Mouse (Mus musculus): ENCODE results near the gene Armc2.
"Not testable (repeated sequence)": the region's sequence is repeated elsewhere in the genome, so short reads cannot be mapped to it uniquely, and the experiment has no call there.

The Armc2 gene

GRCm38 (mm10) chr10:41967915-41968635 lies 50.2 kb downstream of the Armc2 start:
- DNase-seq (ENCODE audit: extremely low spot score): no peak

GRCm38 (mm10) chr10:41962725-41963124 lies 55.5 kb downstream of the Armc2 start:
- DNase-seq (ENCODE audit: extremely low spot score): no peak

- DNase-seq (ENCODE audit: extremely low spot score): no peak
These were observed 58.4 kb downstream of the Armc2 start for GRCm38 (mm10) chr10:41959808-41960207.

- no peak for DNase-seq (ENCODE audit: extremely low spot score)
These were observed 59.5 kb downstream of the Armc2 start for GRCm38 (mm10) chr10:41958677-41959274.

GRCm38 (mm10) chr10:41957421-41958225 lies 60.6 kb downstream of the Armc2 start:
- DNase-seq (ENCODE audit: extremely low spot score): no peak

GRCm38 (mm10) chr10:41953528-41953864 lies 64.7 kb downstream of the Armc2 start:
- DNase-seq (ENCODE audit: extremely low spot score): no peak

- DNase-seq (ENCODE audit: extremely low spot score): no peak
These were observed 65.3 kb downstream of the Armc2 start for GRCm38 (mm10) chr10:41952850-41953527.

- DNase-seq (ENCODE audit: extremely low spot score): not testable (repeated sequence)
These were observed 65.9 kb downstream of the Armc2 start for GRCm38 (mm10) chr10:41952354-41952753.

GRCm38 (mm10) chr10:41939090-41939489 lies 79.2 kb downstream of the Armc2 start:
- DNase-seq (ENCODE audit: extremely low spot score): no peak

- peak; percentile 5 for DNase-seq (ENCODE audit: extremely low spot score)
These were observed 81.1 kb downstream of the Armc2 start for GRCm38 (mm10) chr10:41937176-41937575.

- DNase-seq (ENCODE audit: extremely low spot score): no peak
These were observed 82.1 kb downstream of the Armc2 start for GRCm38 (mm10) chr10:41936100-41936499.

- no peak for DNase-seq (ENCODE audit: extremely low spot score)
These were observed 82.8 kb downstream of the Armc2 start for GRCm38 (mm10) chr10:41935476-41935829.

- DNase-seq (ENCODE audit: extremely low spot score): peak; percentile 43
These were observed 83.4 kb downstream of the Armc2 start for GRCm38 (mm10) chr10:41934633-41935475.

GRCm38 (mm10) chr10:41933536-41933935 lies 84.7 kb downstream of the Armc2 start:
- peak; percentile 39 for DNase-seq (ENCODE audit: extremely low spot score)

GRCm38 (mm10) chr10:41932943-41933342 lies 85.3 kb downstream of the Armc2 start:
- DNase-seq (ENCODE audit: extremely low spot score): no peak

GRCm38 (mm10) chr10:41931962-41932361 lies 86.3 kb downstream of the Armc2 start:
- no peak for DNase-seq (ENCODE audit: extremely low spot score)

- no peak for DNase-seq (ENCODE audit: extremely low spot score)
These were observed 87.3 kb downstream of the Armc2 start for GRCm38 (mm10) chr10:41930966-41931365.

GRCm38 (mm10) chr10:41926726-41927125 lies 91.5 kb downstream of the Armc2 start:
- no peak for DNase-seq (ENCODE audit: extremely low spot score)

- DNase-seq (ENCODE audit: extremely low spot score): no peak
These were observed 105.8 kb downstream of the Armc2 start for GRCm38 (mm10) chr10:41912290-41912994.

- no peak for DNase-seq (ENCODE audit: extremely low spot score)
These were observed 109.3 kb downstream of the Armc2 start for GRCm38 (mm10) chr10:41908899-41909298.

- DNase-seq (ENCODE audit: extremely low spot score): no peak
These were observed 110.3 kb downstream of the Armc2 start for GRCm38 (mm10) chr10:41907950-41908349.
